Mouse (Mus musculus) lung, embryonic 16.5 days (tissue): Measurements from ENCODE around the gene Hist1h4a. TPM values are rescaled to one million over a fixed set of nuclear protein-coding genes. Genes with fewer than 3 reads are reported as not detected.
"Not testable (repeated sequence)": the region's sequence is repeated elsewhere in the genome, so short reads cannot be mapped to it uniquely, and the experiment has no call there.

Experiments
- ATAC-seq: fragments of 200-750 bp; cut with Nextera tagmentation; 2 replicates; pipeline ENCODE4 v1.8.0; 2017; ENCODE audit warnings: low read depth, mild to moderate bottlenecking, moderate library complexity
- H3K27ac ChIP-seq: fragments of 300-500 bp; sonication (generic); 2 replicates; pipeline ENCODE4 v1.5.1; 2014; ENCODE audit warnings: mild to moderate bottlenecking, control low read depth, low read length
- H3K27me3 ChIP-seq: fragments of 300-500 bp; sonication (generic); 2 replicates; pipeline ENCODE4 v1.6.1; 2014; ENCODE audit warnings: low read depth, low read length, mixed read lengths; ENCODE audit not compliant: control insufficient read depth, insufficient read depth
- H3K36me3 ChIP-seq: fragments of 300-500 bp; sonication (generic); 2 replicates; pipeline ENCODE4 v1.6.1; 2014; ENCODE audit warnings: low read length; ENCODE audit not compliant: control insufficient read depth, insufficient read depth
- H3K4me1 ChIP-seq: fragments of 300-500 bp; sonication (generic); replicated peaks from 2 replicates; pipeline ENCODE4 v1.6.1; 2014; ENCODE audit warnings: low read length, mixed read lengths; ENCODE audit not compliant: control insufficient read depth, insufficient read depth
- H3K4me2 ChIP-seq: fragments of 300-500 bp; sonication (generic); 2 replicates; pipeline ENCODE4 v1.6.1; 2014; ENCODE audit warnings: low read depth, low read length, control low read depth
- H3K4me3 ChIP-seq: fragments of 300-500 bp; sonication (generic); 2 replicates; pipeline ENCODE4 v1.5.1; 2014; ENCODE audit warnings: mild to moderate bottlenecking, low read length, control low read depth
- H3K9ac ChIP-seq: fragments of 300-500 bp; sonication (generic); 2 replicates; pipeline ENCODE4 v1.6.1; 2014; ENCODE audit warnings: low read length, control low read depth
- H3K9me3 ChIP-seq: fragments of 300-500 bp; sonication (generic); 2 replicates; pipeline ENCODE4 v1.6.1; 2016; ENCODE audit warnings: low read length; ENCODE audit not compliant: control insufficient read depth
- WGBS: fragments of 180-500 bp; shearing (Covaris S2); extraction: QIAGEN DNeasy Blood & Tissue Kit; methylation state at CpG from one replicate; pipeline ENCODE4 v1.1.7; 2014; 5-methylcytosine and 5-hydroxymethylcytosine counted together
- polyA plus RNA-seq: library from polyadenylated mRNA; unstranded; fragments of >200 nt; fragmentation: Nextera tagmentation; extraction: Ambion mirVana; gene quantifications from 2 replicates; pipeline ENCODE4 v1.2.1, GENCODE M21; 2015

The Hist1h4a gene
- polyA plus RNA-seq, 1 experiment from 2014 or later = 1.2 TPM

GRCm38 (mm10) chr13:23759916-23760239, 1.2 kb downstream of the Hist1h4a start:
- Histone ChIP-seq H3K9me3 (no peaks in the 10 kb centered on the region), H3K4me3 (peak overlapping the region; percentile 53), H3K9ac (peak overlapping the region; percentile 70), H3K4me2 (peak overlapping the region; percentile 77), H3K27me3 (no peaks in the 10 kb centered on the region), H3K36me3 (no peaks in the 10 kb centered on the region), H3K27ac (peak overlapping the region; percentile 95), H3K4me1 (peaks cover 15% of the 10 kb centered on the region)
- WGBS = 72% methylated on average over 1 of the region's 1 CpGs
- no peak for ATAC-seq

- no peak overlapping the region for H3K27ac ChIP-seq
- no peaks in the 10 kb centered on the region for H3K9me3 ChIP-seq
- H3K27me3 ChIP-seq = no peaks in the 10 kb centered on the region
- 78% methylated on average over 3 of the region's 3 CpGs for WGBS
- peaks cover 13% of the 10 kb centered on the region for H3K4me1 ChIP-seq
- ATAC-seq = no peak
- no peak overlapping the region for H3K4me2 ChIP-seq
- H3K4me3 ChIP-seq = no peak overlapping the region
- no peak overlapping the region for H3K9ac ChIP-seq
- H3K36me3 ChIP-seq = no peaks in the 10 kb centered on the region
Measured at GRCm38 (mm10) chr13:23759251-23759771, 1.7 kb downstream of the Hist1h4a start.

- Histone ChIP-seq H3K36me3 (no peaks in the 10 kb centered on the region), H3K4me2 (peak overlapping the region; percentile 26; the same call in 1 of the 2 replicates), H3K27ac (no peak overlapping the region), H3K4me3 (no peak overlapping the region), H3K9me3 (no peaks in the 10 kb centered on the region), H3K27me3 (no peaks in the 10 kb centered on the region), H3K4me1 (peaks cover 13% of the 10 kb centered on the region), H3K9ac (no peak overlapping the region)
- ATAC-seq = no peak
- 41% methylated on average over 3 of the region's 3 CpGs for WGBS
Measured at GRCm38 (mm10) chr13:23757921-23758320, 3.1 kb downstream of the Hist1h4a start.

GRCm38 (mm10) chr13:23757211-23757773, 3.7 kb downstream of the Hist1h4a start:
- Histone ChIP-seq H3K4me1 (peaks cover 15% of the 10 kb centered on the region), H3K27me3 (no peaks in the 10 kb centered on the region), H3K4me2 (peak overlapping the region; percentile 64), H3K4me3 (peak overlapping the region; percentile 42), H3K27ac (peak overlapping the region; percentile 91), H3K9me3 (no peaks in the 10 kb centered on the region), H3K36me3 (no peaks in the 10 kb centered on the region), H3K9ac (peak overlapping the region; percentile 66)
- ATAC-seq = peak; percentile 1; the same call in 1 of the 2 replicates
- under 1% methylated on average over 14 of the region's 23 CpGs for WGBS

GRCm38 (mm10) chr13:23756790-23757189, 4.2 kb downstream of the Hist1h4a start, which contains the start of gene Hist1h4b:
TSS of gene Hist1h4b (plus strand) at chr13:23757013.
- Histone ChIP-seq H3K9me3 (no peaks in the 10 kb centered on the region), H3K4me3 (peak within 1 kb of the TSS; percentile 42), H3K4me1 (peaks cover 15% of the 10 kb centered on the region), H3K27ac (peak within 1 kb of the TSS; percentile 91), H3K27me3 (no peaks in the 10 kb centered on the region), H3K9ac (peak within 1 kb of the TSS; percentile 66), H3K4me2 (peak within 1 kb of the TSS; percentile 64), H3K36me3 (no peaks in the 10 kb centered on the region)
- WGBS = 1% methylated on average over 15 of the region's 22 CpGs
- peak; percentile 75 for ATAC-seq

GRCm38 (mm10) chr13:23755000-23755399, 6.0 kb downstream of the Hist1h4a start:
- no peak overlapping the region for H3K4me2 ChIP-seq
- H3K9me3 ChIP-seq = no peaks in the 10 kb centered on the region
- no peak overlapping the region for H3K4me3 ChIP-seq
- no peak for ATAC-seq
- no peak overlapping the region for H3K9ac ChIP-seq
- peaks cover 9% of the 10 kb centered on the region for H3K4me1 ChIP-seq
- no peaks in the 10 kb centered on the region for H3K27me3 ChIP-seq
- H3K36me3 ChIP-seq = no peaks in the 10 kb centered on the region
- H3K27ac ChIP-seq = no peak overlapping the region

GRCm38 (mm10) chr13:23753314-23754078, 7.5 kb downstream of the Hist1h4a start:
- Histone ChIP-seq H3K4me1 (peaks cover 7% of the 10 kb centered on the region), H3K9me3 (no peaks in the 10 kb centered on the region), H3K27ac (peak overlapping the region; percentile 70), H3K4me3 (no peak overlapping the region), H3K4me2 (peak overlapping the region; percentile 42), H3K9ac (peak overlapping the region; percentile 20; the same call in 1 of the 2 replicates), H3K27me3 (no peaks in the 10 kb centered on the region), H3K36me3 (no peaks in the 10 kb centered on the region)
- 37% methylated on average over 4 of the region's 4 CpGs for WGBS
- no peak for ATAC-seq

- no peaks in the 10 kb centered on the region for H3K36me3 ChIP-seq
- 2% methylated on average over 6 of the region's 6 CpGs for WGBS
- H3K4me3 ChIP-seq = peak overlapping the region; percentile 48
- H3K9ac ChIP-seq = peak overlapping the region; percentile 64
- no peaks in the 10 kb centered on the region for H3K27me3 ChIP-seq
- H3K4me1 ChIP-seq = peaks cover 14% of the 10 kb centered on the region
- peak overlapping the region; percentile 79 for H3K27ac ChIP-seq
- H3K9me3 ChIP-seq = no peaks in the 10 kb centered on the region
- no peak for ATAC-seq
- peak overlapping the region; percentile 57 for H3K4me2 ChIP-seq
Measured at GRCm38 (mm10) chr13:23752742-23753172, 8.3 kb downstream of the Hist1h4a start.

- peak within 1 kb of the TSS; percentile 98 for H3K27ac ChIP-seq
- peak within 1 kb of the TSS; percentile 49 for H3K4me3 ChIP-seq
- not testable (repeated sequence) for H3K27me3 ChIP-seq, H3K36me3 ChIP-seq, H3K9me3 ChIP-seq
- under 1% methylated on average over 16 of the region's 47 CpGs for WGBS
- peak; percentile 86 for ATAC-seq
- peak within 1 kb of the TSS; percentile 67 for H3K9ac ChIP-seq
- H3K4me1 ChIP-seq = peaks cover 14% of the 10 kb centered on the region
- peak within 1 kb of the TSS; percentile 65 for H3K4me2 ChIP-seq
Measured at GRCm38 (mm10) chr13:23752067-23752741, 8.8 kb downstream of the Hist1h4a start, which contains the start of gene Hist1h3b. TSS of gene Hist1h3b (plus strand) at chr13:23752267.
